Mouse (Mus musculus) hindbrain, postnatal 0 days (tissue): ENCODE measurements around the gene Slc8a1. TPM values are rescaled to one million over a fixed set of nuclear protein-coding genes. Genes with fewer than 3 reads are reported as not detected.

Source experiments
- ATAC-seq: fragments of 200-750 bp; cut with Nextera tagmentation; 2 replicates; pipeline ENCODE4 v1.8.0; 2017; ENCODE audit warnings: mild to moderate bottlenecking, moderate TSS enrichment, moderate library complexity
- DNase-seq: peaks from one replicate; pipeline ENCODE4 v3.0.0-alpha.2; 2015; ENCODE audit warnings: low spot score
- H3K27ac ChIP-seq: fragments of 300-500 bp; sonication (generic); 2 replicates; pipeline ENCODE4 v1.5.1; 2014; ENCODE audit warnings: mild to moderate bottlenecking
- H3K27me3 ChIP-seq: fragments of 300-500 bp; sonication (generic); 2 replicates; pipeline ENCODE4 v1.6.1; 2014; ENCODE audit warnings: low read length, mixed read lengths; ENCODE audit not compliant: insufficient read depth
- H3K36me3 ChIP-seq: fragments of 300-500 bp; sonication (generic); 2 replicates; pipeline ENCODE4 v1.6.1; 2014; ENCODE audit warnings: low read length, mixed read lengths; ENCODE audit not compliant: insufficient read depth
- H3K4me1 ChIP-seq: fragments of 300-500 bp; sonication (generic); 2 replicates; pipeline ENCODE4 v1.6.1; 2014; ENCODE audit warnings: antibody characterized with exemption, low read length, mixed read lengths; ENCODE audit not compliant: insufficient read depth
- H3K4me2 ChIP-seq: fragments of 300-500 bp; sonication (generic); 2 replicates; pipeline ENCODE4 v1.6.1; 2014; ENCODE audit warnings: low read depth, mild to moderate bottlenecking, low read length, moderate library complexity, mixed read lengths
- H3K4me3 ChIP-seq: fragments of 300-500 bp; sonication (generic); 2 replicates; pipeline ENCODE4 v1.5.1; 2014; ENCODE audit warnings: low read length
- H3K9ac ChIP-seq: fragments of 300-500 bp; sonication (generic); replicated peaks from 2 replicates; pipeline ENCODE4 v1.6.1; 2014; ENCODE audit warnings: mild to moderate bottlenecking, low read length, moderate library complexity, mixed read lengths
- H3K9me3 ChIP-seq: fragments of 300-500 bp; sonication (generic); 2 replicates; pipeline ENCODE4 v1.6.1; 2016; ENCODE audit warnings: low read length, mixed read lengths
- CTCF ChIP-seq: IDR thresholded peaks from 2 replicates; pipeline ENCODE4 v1.5.1; 2016; ENCODE audit warnings: antibody characterized with exemption, control low read depth, low read depth
- WGBS: fragments of 180-500 bp; shearing (Covaris S2); extraction: QIAGEN DNeasy Blood & Tissue Kit; methylation state at CpG from one replicate; pipeline ENCODE4 v1.1.7; 2014; 5-methylcytosine and 5-hydroxymethylcytosine counted together
- polyA plus RNA-seq: library from polyadenylated mRNA; unstranded; fragments of >200 nt; fragmentation: Nextera tagmentation; extraction: Ambion mirVana; gene quantifications from 2 replicates; pipeline ENCODE4 v1.2.1, GENCODE M21; 2015
- total RNA-seq: library from RNA; depleted of rRNA; stranded (reverse); fragments of >200 nt; gene quantifications from 2 replicates; pipeline ENCODE4 v1.2.3, GENCODE M21; 2014

The Slc8a1 gene
- total and polyA plus RNA-seq, 2 experiments from 2014 or later, result 21.3 to 121 TPM

DNA sequence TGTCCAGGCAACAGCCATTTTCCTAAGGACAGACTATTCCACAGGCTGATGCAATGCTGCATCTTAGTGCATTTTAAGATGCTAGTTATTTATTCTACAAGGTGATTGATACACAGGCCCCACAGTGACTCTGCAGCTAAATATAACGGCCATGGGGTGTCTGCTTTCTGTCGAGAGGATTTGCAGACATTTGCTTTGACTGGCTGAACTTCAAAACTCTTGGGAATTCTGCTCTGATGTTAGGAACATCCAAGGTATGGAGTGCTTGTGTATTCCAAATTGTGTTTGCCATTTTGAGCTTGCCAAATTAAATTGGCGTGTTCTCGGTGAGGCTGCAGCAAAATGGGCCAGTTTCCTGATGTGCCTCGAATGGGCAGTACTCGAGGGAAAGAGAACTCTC lies 2.4 kb upstream of the Slc8a1 start:
- 70% methylated on average over 6 of the region's 6 CpGs for WGBS
- ATAC-seq, result no peak

DNA sequence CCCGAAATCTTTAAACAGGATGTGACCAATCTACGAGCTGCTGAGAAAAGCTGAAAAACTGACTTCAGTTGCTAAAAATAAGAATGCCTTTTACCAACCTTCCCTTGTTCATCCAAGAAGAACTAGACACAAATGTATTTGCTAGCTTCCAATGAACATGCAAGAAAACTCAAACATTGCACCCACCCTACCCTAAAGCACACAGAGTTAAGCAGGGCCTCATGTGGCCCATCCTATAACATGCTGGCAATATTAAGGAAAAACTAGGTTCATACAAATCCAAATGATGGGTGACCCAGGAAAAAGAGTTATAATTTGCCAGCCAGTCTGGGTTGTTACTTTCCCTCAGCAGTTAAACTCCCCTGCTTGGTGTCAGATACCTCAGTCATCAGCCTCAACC lies 398 bp downstream of the Slc8a1 start:
- no peak for DNase-seq
- Histone ChIP-seq H3K4me3 (no peak overlapping the region), H3K27me3 (no peaks in the 10 kb centered on the region), H3K9ac (no peak overlapping the region), H3K9me3 (no peaks in the 10 kb centered on the region), H3K27ac (no peak overlapping the region), H3K4me2 (no peak overlapping the region), H3K4me1 (no peaks in the 10 kb centered on the region), H3K36me3 (no peaks in the 10 kb centered on the region)
- ATAC-seq, result no peak
- no peak for TF ChIP-seq CTCF
- WGBS, result 94% methylated on average over 2 of the region's 2 CpGs

More for the DNA sequence above, 2.4 kb upstream of the Slc8a1 start:
- H3K27ac ChIP-seq, result no peak overlapping the region
- no peak overlapping the region for H3K4me2 ChIP-seq
- no peaks in the 10 kb centered on the region for H3K9me3 ChIP-seq
- H3K9ac ChIP-seq, result no peak overlapping the region
- DNase-seq, result no peak
- H3K4me1 ChIP-seq, result no peaks in the 10 kb centered on the region
- no peaks in the 10 kb centered on the region for H3K27me3 ChIP-seq
- no peak overlapping the region for H3K4me3 ChIP-seq
- H3K36me3 ChIP-seq, result no peaks in the 10 kb centered on the region
- TF ChIP-seq CTCF, result no peak

DNA sequence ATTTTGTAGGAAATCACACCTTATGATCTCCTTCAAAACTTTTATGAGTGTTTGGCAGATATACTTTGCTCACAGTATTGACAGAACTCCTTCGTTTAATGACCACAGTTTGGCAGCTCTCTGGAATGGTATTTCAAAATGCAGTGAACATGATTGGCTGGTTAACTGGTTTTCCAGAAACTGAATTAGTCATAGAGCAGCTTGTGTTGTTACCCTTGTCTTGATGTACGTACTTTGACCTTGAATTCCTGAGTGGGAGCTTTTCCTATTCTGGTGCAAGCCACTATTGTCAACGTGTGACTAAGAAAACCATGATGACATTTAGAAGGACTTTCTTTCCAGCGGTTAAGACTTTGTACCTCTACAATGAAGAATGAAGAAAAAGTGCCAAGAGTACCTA lies 868 bp downstream of the Slc8a1 start:
- H3K4me1 ChIP-seq, result no peaks in the 10 kb centered on the region
- DNase-seq (no peak), ATAC-seq (no peak)
- no peaks in the 10 kb centered on the region for H3K27me3 ChIP-seq
- no peak overlapping the region for H3K9ac ChIP-seq
- no peak overlapping the region for H3K4me2 ChIP-seq
- H3K36me3 ChIP-seq, result no peaks in the 10 kb centered on the region
- H3K4me3 ChIP-seq, result no peak overlapping the region
- no peak overlapping the region for H3K27ac ChIP-seq
- 80% methylated on average over 4 of the region's 4 CpGs for WGBS
- no peaks in the 10 kb centered on the region for H3K9me3 ChIP-seq
- TF ChIP-seq CTCF, result no peak

DNA sequence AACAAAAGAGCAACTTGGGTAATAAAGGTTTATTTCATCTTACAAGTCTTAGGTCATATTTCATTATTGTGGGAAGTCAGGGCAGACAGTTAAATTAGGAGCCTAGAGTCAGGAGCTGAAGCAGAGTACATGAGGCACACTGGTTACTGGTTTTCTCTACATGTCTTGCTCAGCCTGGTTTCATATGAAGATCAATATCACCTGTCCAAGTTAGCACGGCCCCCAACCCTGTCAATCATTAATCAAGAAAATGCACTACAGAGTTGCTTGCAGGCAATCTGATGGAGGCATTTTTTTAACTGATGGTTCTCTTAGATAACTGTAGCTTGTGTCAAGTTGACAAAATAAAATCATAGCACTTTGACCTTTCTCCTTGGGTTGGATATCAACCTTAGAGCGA lies 2.6 kb downstream of the Slc8a1 start:
- Histone ChIP-seq H3K4me1 (no peaks in the 10 kb centered on the region), H3K27me3 (no peaks in the 10 kb centered on the region), H3K9me3 (no peaks in the 10 kb centered on the region), H3K27ac (no peak overlapping the region), H3K36me3 (no peaks in the 10 kb centered on the region), H3K4me3 (no peak overlapping the region), H3K4me2 (no peak overlapping the region), H3K9ac (no peak overlapping the region)
- 84% methylated on average over 2 of the region's 2 CpGs for WGBS
- no peak for TF ChIP-seq CTCF
- ATAC-seq (no peak), DNase-seq (no peak)

DNA sequence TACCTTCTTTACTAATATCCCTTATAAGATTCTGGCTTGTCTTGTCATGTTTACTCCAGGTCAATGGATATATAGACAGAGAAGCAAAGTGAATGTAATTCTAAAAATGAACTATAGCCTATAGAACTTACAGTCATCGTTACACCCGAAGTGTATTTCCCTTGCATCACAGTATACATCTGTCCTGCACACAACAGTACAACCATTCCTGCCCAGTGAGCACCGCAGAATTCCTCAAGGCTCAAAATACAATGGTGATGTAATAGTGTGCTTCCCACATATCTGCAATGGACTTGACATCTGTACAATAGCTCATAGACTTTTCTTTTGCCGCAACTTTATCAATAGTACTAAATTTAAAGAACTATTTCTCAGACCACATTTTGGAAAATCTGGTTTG lies 8.3 kb downstream of the Slc8a1 start:
- no peak overlapping the region for H3K4me2 ChIP-seq
- DNase-seq (no peak), ATAC-seq (no peak)
- no peaks in the 10 kb centered on the region for H3K9me3 ChIP-seq
- H3K27me3 ChIP-seq, result no peaks in the 10 kb centered on the region
- H3K27ac ChIP-seq, result no peak overlapping the region
- no peaks in the 10 kb centered on the region for H3K4me1 ChIP-seq
- no peak overlapping the region for H3K4me3 ChIP-seq
- 96% methylated on average over 4 of the region's 4 CpGs for WGBS
- TF ChIP-seq CTCF, result no peak
- no peak overlapping the region for H3K9ac ChIP-seq
- no peaks in the 10 kb centered on the region for H3K36me3 ChIP-seq

DNA sequence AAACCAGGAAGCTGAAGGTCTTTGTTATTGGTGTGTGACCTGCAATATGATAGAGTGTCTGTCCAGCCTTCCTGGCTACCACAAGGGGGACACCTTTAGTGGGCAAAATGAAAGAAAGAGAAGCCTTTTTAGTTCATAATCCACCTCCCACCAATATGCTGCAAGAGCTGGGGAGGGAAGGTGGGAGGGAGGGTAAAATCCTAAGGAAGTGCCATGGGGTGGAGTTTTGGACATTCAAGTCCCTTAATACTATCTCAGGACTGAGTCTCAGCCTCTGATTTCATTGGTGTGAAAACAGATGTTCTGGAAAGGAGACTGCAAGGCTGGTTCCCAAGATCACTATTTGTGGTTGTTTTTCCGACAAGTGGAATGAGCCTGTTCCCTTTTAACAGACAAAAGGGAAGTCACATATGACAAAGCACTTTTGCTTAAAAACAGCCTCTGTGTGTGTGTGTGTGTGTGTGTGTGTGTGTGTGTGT lies 25.9 kb downstream of the Slc8a1 start:
- TF ChIP-seq CTCF, result peak; percentile 47
- H3K9me3 ChIP-seq, result no peaks in the 10 kb centered on the region
- H3K4me3 ChIP-seq, result no peak overlapping the region
- no peak overlapping the region for H3K27ac ChIP-seq
- no peak overlapping the region for H3K9ac ChIP-seq
- ATAC-seq (no peak), DNase-seq (no peak)
- H3K4me1 ChIP-seq, result no peaks in the 10 kb centered on the region
- H3K27me3 ChIP-seq, result no peaks in the 10 kb centered on the region
- 72% methylated on average over 1 of the region's 1 CpGs for WGBS
- no peak overlapping the region for H3K4me2 ChIP-seq
- H3K36me3 ChIP-seq, result no peaks in the 10 kb centered on the region

DNA sequence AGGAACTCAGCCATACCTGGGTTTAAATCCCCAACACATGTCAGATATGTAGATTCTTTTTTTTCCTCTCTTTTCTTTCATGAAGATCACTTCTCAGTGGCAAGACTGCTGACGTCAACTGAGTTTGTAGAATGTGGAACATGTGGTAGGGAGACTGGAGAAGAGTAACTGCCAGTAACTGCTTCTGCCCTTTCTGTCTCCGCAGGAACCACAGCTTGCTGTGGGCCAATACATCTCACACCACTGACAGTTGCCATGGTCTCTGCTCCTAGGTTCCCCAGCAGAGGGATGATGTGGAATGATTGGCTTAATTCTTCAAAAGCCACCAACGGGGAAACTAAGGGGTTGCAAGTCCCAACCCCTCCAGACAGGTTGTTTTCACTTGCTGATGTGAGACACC lies 33.4 kb downstream of the Slc8a1 start:
- Histone ChIP-seq H3K4me3 (no peak overlapping the region), H3K27me3 (no peaks in the 10 kb centered on the region), H3K36me3 (no peaks in the 10 kb centered on the region), H3K9ac (no peak overlapping the region), H3K9me3 (no peaks in the 10 kb centered on the region), H3K4me2 (no peak overlapping the region), H3K27ac (no peak overlapping the region), H3K4me1 (no peaks in the 10 kb centered on the region)
- no peak for TF ChIP-seq CTCF
- no peak for DNase-seq
- 39% methylated on average over 3 of the region's 3 CpGs for WGBS
- no peak for ATAC-seq

DNA sequence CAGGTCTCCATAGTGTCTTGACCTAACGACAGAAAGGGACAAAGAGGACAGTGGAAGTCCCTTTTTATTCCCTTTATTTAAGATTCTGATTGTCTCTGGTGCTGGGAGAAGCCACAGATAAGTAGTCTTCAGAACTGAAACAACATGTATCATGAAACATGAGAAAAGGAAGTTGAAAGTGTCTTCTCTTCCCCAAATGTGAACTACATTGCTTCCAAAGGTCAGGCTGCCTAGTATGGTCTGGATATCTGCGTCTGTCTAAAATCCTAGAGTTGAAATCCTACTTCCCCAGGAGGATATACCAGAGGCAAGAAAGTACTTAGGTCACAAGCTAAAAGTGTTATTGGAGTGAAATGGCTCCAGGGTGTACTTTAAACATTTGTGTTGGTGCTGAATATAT lies 34.9 kb downstream of the Slc8a1 start:
- Histone ChIP-seq H3K27ac (no peak overlapping the region), H3K36me3 (no peaks in the 10 kb centered on the region), H3K4me1 (no peaks in the 10 kb centered on the region), H3K27me3 (no peaks in the 10 kb centered on the region), H3K9me3 (no peaks in the 10 kb centered on the region), H3K4me2 (no peak overlapping the region), H3K9ac (no peak overlapping the region), H3K4me3 (no peak overlapping the region)
- DNase-seq, result no peak
- no peak for ATAC-seq
- no peak for TF ChIP-seq CTCF
- WGBS, result 78% methylated on average over 2 of the region's 2 CpGs
